In genomic region chr3:20057306-20058196, GRCm38 (mm10) we compare ENCODE assay signal across 8 mouse cellular contexts. TPM values are rescaled to one million over a fixed set of nuclear protein-coding genes. Genes with fewer than 3 reads are reported as not detected.
DNase-seq lines count a peak whose midpoint lies in the region; ATAC-seq and TF ChIP-seq lines count a peak whose summit lies in the region.

Gene Hltf, plus strand, starts transcription at chr3:20057811.

- POLR2A ChIA-PET in Patski (lab: Charles Lee): no interaction called here

- H3K36me3 ChIP-seq in hindbrain, embryonic 13.5 days: peaks cover 5% of the 10 kb centered on the region

- H3K4me2 ChIP-seq in hindbrain, embryonic 13.5 days: peak within 1 kb of the TSS; percentile 63

- in situ Hi-C loops in Patski (cut with MboI; ENCODE audit: low pct_unique_long_range_greater_than_20kb): no loop called here

- no peaks in the 10 kb centered on the region for H3K9me3 ChIP-seq in hindbrain, embryonic 13.5 days

- H3K9ac ChIP-seq in hindbrain, embryonic 13.5 days: peak within 1 kb of the TSS; percentile 82

- WGBS in hindbrain, embryonic 13.5 days: under 1% methylated on average over 51 of the region's 54 CpGs

- peaks cover 11% of the 10 kb centered on the region for H3K4me1 ChIP-seq in hindbrain, embryonic 13.5 days (replicated peaks)

- H3K27ac ChIP-seq in hindbrain, embryonic 13.5 days: peak within 1 kb of the TSS; percentile 90

- peak; percentile 98 for DNase-seq in Patski (ENCODE audit: low read depth, low spot score)
- DNase-seq in cerebellum, postnatal 14 days: peak; percentile 94 to 97
- DNase-seq in frontal cortex, postnatal 14 days (ENCODE audit: low spot score in 2 of 2): peak; percentile 90 to 94
- peak; percentile 80 to 92 for DNase-seq in layer of hippocampus, postnatal 25 days (ENCODE audit: extremely low spot score in 1 of 2, low spot score in 1 of 2)
- peak; percentile 95 for DNase-seq in lung, postnatal 25 days (ENCODE audit: low spot score)
- DNase-seq in retina, embryonic 14.5 days (ENCODE audit: low spot score): peak; percentile 97
- DNase-seq in thymus, postnatal 4 days: peak; percentile 92

- no peak for TF ChIP-seq CTCF in Patski (IDR thresholded peaks at IDR 0.05)

- ATAC-seq in Patski: peak; percentile 100
- peak; percentile 100 for ATAC-seq in hindbrain, embryonic 13.5 days (ENCODE audit: low FRiP score)

- peaks cover 3% of the 10 kb centered on the region for H3K27me3 ChIP-seq in Patski
- no peaks in the 10 kb centered on the region for H3K27me3 ChIP-seq in hindbrain, embryonic 13.5 days

- peak within 1 kb of the TSS; percentile 75 for H3K4me3 ChIP-seq in hindbrain, embryonic 13.5 days

- CTCF ChIA-PET in Patski (lab: Charles Lee): interaction anchor here (1.0 to 2.2 kb wide), 9 partner anchors 9 to 163 kb away, joined by 3 to 6 read pairs (median 4); no protein-coding TSS in a partner anchor

RNA-seq across cellular contexts. Expression of gene Hltf, which starts in this region (rescaled TPM):
- 23.4 TPM for polyA plus RNA-seq in Patski (2021)
- polyA plus RNA-seq in hindbrain, embryonic 13.5 days (2015; fragmentation: Nextera tagmentation; extraction: Ambion mirVana): 20.1 and 21.6 TPM in 2 replicates
- 10 to 100 TPM; 20.9 to 22.5 TPM for total RNA-seq in layer of hippocampus, postnatal 25 days (2021)

Comparison
In these comparisons a context has a peak if more than half of its experiments do, and no peak if none do; other contexts are left out.
1. Peak in every context shown above with its lines: DNase-seq, ATAC-seq, H3K4me3 ChIP-seq and H3K27ac ChIP-seq.